Mouse (Mus musculus) neural tube, embryonic 12.5 days (tissue): ENCODE measurements around the gene Mccc1. TPM values are rescaled to one million over a fixed set of nuclear protein-coding genes. Genes with fewer than 3 reads are reported as not detected.
A peak's percentile ranks its signal among the peaks of the same experiment; 100 is the strongest.

Experiments
- ATAC-seq: fragments of 200-750 bp; cut with Nextera tagmentation; 2 replicates; pipeline ENCODE4 v1.8.0; 2017; ENCODE audit warnings: low read depth, mild to moderate bottlenecking, moderate TSS enrichment, moderate library complexity; ENCODE audit not compliant: low FRiP score
- H3K27ac ChIP-seq: fragments of 300-500 bp; sonication (generic); 2 replicates; pipeline ENCODE4 v1.5.1; 2016
- H3K27me3 ChIP-seq: fragments of 300-500 bp; sonication (generic); replicated peaks from 2 replicates; pipeline ENCODE4 v1.6.1; 2016; ENCODE audit warnings: mild to moderate bottlenecking
- H3K36me3 ChIP-seq: fragments of 300-500 bp; sonication (generic); 2 replicates; pipeline ENCODE4 v1.6.1; 2016; ENCODE audit warnings: mild to moderate bottlenecking
- H3K4me1 ChIP-seq: fragments of 300-500 bp; sonication (generic); 2 replicates; pipeline ENCODE4 v1.6.1; 2016
- H3K4me2 ChIP-seq: fragments of 300-500 bp; sonication (generic); replicated peaks from 2 replicates; pipeline ENCODE4 v1.6.1; 2016; ENCODE audit warnings: mild to moderate bottlenecking
- H3K4me3 ChIP-seq: fragments of 300-500 bp; sonication (generic); 2 replicates; pipeline ENCODE4 v1.5.1; 2016
- H3K9ac ChIP-seq: fragments of 300-500 bp; sonication (generic); 2 replicates; pipeline ENCODE4 v1.6.1; 2016; ENCODE audit warnings: mild to moderate bottlenecking
- H3K9me3 ChIP-seq: fragments of 300-500 bp; sonication (generic); 2 replicates; pipeline ENCODE4 v1.6.1; 2016; ENCODE audit warnings: mild to moderate bottlenecking
- WGBS: fragments of 180-500 bp; shearing (Covaris S2); methylation state at CpG from one replicate; pipeline ENCODE4 v1.1.7; 2016; 5-methylcytosine and 5-hydroxymethylcytosine counted together
- polyA plus RNA-seq: library from polyadenylated mRNA; unstranded; fragments of >200 nt; fragmentation: Nextera tagmentation; extraction: Ambion mirVana; gene quantifications from 2 replicates; pipeline ENCODE4 v1.2.1, GENCODE M21; 2016

The Mccc1 gene
- polyA plus RNA-seq = 33.2 and 35.9 TPM in 2 replicates

DNA sequence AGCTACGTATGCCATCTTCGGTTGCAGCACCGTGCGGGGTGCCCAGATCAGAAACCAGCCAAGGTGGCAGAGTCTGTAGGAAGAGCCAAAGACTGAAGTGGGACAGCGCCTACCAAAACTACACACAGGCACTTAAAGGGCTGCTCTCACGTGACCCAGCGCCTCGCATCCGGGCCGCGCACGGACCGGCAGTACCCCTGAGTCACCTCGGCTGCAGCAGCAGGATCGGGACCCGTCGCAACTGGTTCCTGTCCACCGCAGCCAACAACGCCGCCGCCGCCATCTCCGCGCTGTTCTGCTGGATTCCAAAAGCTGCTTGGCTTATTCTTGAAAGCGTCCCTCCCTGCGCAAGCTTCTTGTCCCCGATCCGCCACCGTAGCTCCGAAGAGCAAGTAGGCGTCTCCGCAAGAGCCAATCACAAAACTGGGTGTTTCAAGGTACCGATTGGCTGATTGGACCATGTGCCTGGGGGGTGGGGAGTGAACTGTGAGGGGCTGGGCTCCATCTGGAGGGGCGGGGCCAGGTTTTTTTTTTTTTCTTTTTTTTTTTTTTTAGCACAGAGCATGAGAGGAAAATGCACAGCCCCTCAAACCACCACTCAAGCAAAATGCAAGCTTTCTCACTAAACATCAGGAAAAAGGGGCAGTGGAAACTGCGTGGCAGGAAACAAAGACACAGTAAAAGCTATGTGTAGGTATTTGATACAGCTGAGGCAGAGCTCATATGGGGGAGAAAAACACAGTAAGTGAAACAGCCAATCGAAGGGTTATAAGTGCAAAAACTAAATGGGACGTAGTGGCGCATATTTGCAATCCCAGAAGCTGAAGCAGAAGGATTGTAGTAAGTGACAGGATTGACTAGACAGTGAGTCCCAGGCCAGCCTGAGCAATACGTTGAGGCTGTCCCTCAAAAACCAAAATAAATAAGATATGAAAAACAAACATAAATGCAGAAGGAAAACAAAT, at the start of gene Mccc1:
Gene Mccc1 (minus strand): TSS at position 404 of the 965 bp plus-strand sequence.
- H3K4me3 ChIP-seq = peak within 1 kb of the TSS; percentile 70
- H3K36me3 ChIP-seq = no peaks in the 10 kb centered on the region
- 6% methylated on average over 39 of the region's 39 CpGs for WGBS
- peak within 1 kb of the TSS; percentile 76 for H3K9ac ChIP-seq
- H3K27me3 ChIP-seq = no peaks in the 10 kb centered on the region
- peak within 1 kb of the TSS; percentile 77 for H3K4me2 ChIP-seq
- peak within 1 kb of the TSS; percentile 76 for H3K27ac ChIP-seq
- peak; percentile 100 for ATAC-seq
- no peaks in the 10 kb centered on the region for H3K9me3 ChIP-seq
- H3K4me1 ChIP-seq = peaks cover 5% of the 10 kb centered on the region

- H3K27ac ChIP-seq = no peak overlapping the region
- H3K36me3 ChIP-seq = no peaks in the 10 kb centered on the region
- no peak overlapping the region for H3K4me3 ChIP-seq
- ATAC-seq = no peak
- no peaks in the 10 kb centered on the region for H3K9me3 ChIP-seq
- H3K4me2 ChIP-seq = no peak overlapping the region
- H3K9ac ChIP-seq = no peak overlapping the region
- no peaks in the 10 kb centered on the region for H3K27me3 ChIP-seq
- H3K4me1 ChIP-seq = no peaks in the 10 kb centered on the region
- WGBS = 76% methylated on average over 1 of the region's 1 CpGs
Observed at GRCm38 (mm10) chr3:36049106-36049505, 48.6 kb upstream of the Mccc1 start.

GRCm38 (mm10) chr3:36045086-36045485, 44.6 kb upstream of the Mccc1 start:
- no peak overlapping the region for H3K9ac ChIP-seq
- no peaks in the 10 kb centered on the region for H3K27me3 ChIP-seq
- ATAC-seq = no peak
- no peak overlapping the region for H3K4me3 ChIP-seq
- H3K27ac ChIP-seq = no peak overlapping the region
- H3K9me3 ChIP-seq = no peaks in the 10 kb centered on the region
- H3K4me1 ChIP-seq = no peaks in the 10 kb centered on the region
- H3K4me2 ChIP-seq = no peak overlapping the region
- H3K36me3 ChIP-seq = no peaks in the 10 kb centered on the region
- WGBS = 84% methylated on average over 4 of the region's 4 CpGs

DNA sequence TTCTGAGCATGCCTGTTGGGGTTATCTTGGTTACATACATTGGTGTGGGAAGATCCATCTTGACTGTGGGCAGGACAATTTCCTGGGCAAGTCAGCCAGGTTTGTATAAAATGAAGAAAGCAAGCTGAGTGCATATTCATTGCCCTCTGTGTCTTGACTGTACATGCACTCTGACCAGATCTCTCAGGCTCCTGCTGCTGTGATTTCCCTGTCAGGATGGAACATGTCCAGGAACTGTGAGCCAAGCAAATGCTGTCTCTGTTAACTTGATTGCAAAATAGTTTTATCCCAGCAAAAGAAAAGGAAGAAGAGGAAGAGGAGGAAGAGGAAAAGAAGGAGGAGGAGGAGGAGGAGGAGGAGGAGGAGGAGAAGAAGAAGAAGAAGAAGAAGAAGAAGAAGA, 44.0 kb upstream of the Mccc1 start:
- H3K36me3 ChIP-seq = no peaks in the 10 kb centered on the region
- no peaks in the 10 kb centered on the region for H3K9me3 ChIP-seq
- no peaks in the 10 kb centered on the region for H3K4me1 ChIP-seq
- H3K4me2 ChIP-seq = no peak overlapping the region
- H3K27me3 ChIP-seq = no peaks in the 10 kb centered on the region
- ATAC-seq = no peak
- no peak overlapping the region for H3K9ac ChIP-seq
- H3K27ac ChIP-seq = no peak overlapping the region
- no peak overlapping the region for H3K4me3 ChIP-seq

DNA sequence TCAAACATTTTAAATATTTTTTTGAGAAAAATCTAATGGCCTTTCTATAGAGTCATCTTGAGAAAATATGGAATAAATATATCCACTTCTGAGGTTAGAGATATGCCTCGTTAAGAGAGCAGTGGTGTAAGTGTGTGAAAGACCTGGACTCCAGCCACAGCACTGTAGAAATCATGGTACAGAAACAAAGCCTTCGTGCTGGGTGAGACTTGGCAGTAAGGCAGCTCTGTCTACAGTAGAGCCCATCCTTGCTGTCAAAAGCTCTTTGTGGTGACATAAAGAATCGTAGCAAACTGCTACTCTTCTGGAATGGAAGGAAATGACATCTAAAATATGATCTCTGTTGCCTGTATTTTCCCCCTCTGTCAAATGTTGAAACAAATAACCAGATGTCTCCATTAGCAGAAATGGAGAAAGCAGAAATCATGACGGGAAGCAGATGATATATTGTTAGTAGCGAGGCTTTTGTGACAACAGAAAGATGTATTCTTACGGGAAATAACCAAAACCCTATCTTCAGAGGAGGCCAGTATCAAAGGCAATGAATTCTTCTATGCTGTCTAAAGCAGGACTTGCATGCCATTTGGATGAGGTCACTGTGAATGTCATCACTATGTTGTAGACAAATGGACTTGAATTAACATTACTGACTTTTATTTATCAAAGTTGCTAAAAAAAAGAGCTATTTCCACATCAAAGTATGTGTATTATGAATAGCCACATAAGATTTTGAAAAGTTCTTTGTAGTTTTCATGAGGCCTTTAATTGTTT, 31.4 kb upstream of the Mccc1 start:
- no peak overlapping the region for H3K9ac ChIP-seq
- no peak overlapping the region for H3K27ac ChIP-seq
- H3K4me2 ChIP-seq = no peak overlapping the region
- H3K27me3 ChIP-seq = no peaks in the 10 kb centered on the region
- H3K36me3 ChIP-seq = no peaks in the 10 kb centered on the region
- no peaks in the 10 kb centered on the region for H3K9me3 ChIP-seq
- 70% methylated on average over 6 of the region's 6 CpGs for WGBS
- ATAC-seq = no peak
- H3K4me3 ChIP-seq = no peak overlapping the region
- H3K4me1 ChIP-seq = no peaks in the 10 kb centered on the region

DNA sequence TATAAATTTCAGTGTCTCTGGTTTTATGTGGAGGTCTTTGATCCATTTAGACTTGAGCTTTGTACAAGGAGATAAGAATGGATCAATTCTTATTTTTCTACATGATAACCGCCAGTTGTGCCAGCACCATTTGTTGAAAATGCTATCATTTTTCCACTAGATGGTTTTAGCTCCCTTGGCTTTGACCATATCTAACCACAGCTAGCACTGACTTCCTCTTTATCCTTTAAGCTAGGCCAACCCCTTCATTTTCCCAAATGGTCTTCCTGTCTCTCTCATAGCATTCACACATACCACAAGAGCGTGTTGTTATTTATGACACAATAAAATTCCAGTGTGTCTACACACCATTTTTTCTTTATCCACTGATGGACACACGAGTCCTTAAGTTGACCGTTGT, 29.5 kb upstream of the Mccc1 start:
- Histone ChIP-seq H3K9ac (no peak overlapping the region), H3K9me3 (no peaks in the 10 kb centered on the region), H3K36me3 (no peaks in the 10 kb centered on the region), H3K4me2 (no peak overlapping the region), H3K27ac (no peak overlapping the region), H3K4me1 (no peaks in the 10 kb centered on the region), H3K4me3 (no peak overlapping the region), H3K27me3 (no peaks in the 10 kb centered on the region)
- ATAC-seq = no peak
- WGBS = 83% methylated on average over 4 of the region's 4 CpGs

GRCm38 (mm10) chr3:36025732-36026131, 25.3 kb upstream of the Mccc1 start:
- Histone ChIP-seq H3K9me3 (no peaks in the 10 kb centered on the region), H3K27me3 (no peaks in the 10 kb centered on the region), H3K9ac (no peak overlapping the region), H3K4me3 (no peak overlapping the region), H3K27ac (no peak overlapping the region), H3K36me3 (no peaks in the 10 kb centered on the region), H3K4me2 (no peak overlapping the region), H3K4me1 (no peaks in the 10 kb centered on the region)
- WGBS = 90% methylated on average over 6 of the region's 6 CpGs
- no peak for ATAC-seq

GRCm38 (mm10) chr3:36011239-36011638, 10.8 kb upstream of the Mccc1 start:
- H3K4me3 ChIP-seq = no peak overlapping the region
- H3K27ac ChIP-seq = no peak overlapping the region
- H3K4me2 ChIP-seq = no peak overlapping the region
- no peaks in the 10 kb centered on the region for H3K9me3 ChIP-seq
- H3K9ac ChIP-seq = no peak overlapping the region
- no peaks in the 10 kb centered on the region for H3K36me3 ChIP-seq
- H3K27me3 ChIP-seq = no peaks in the 10 kb centered on the region
- WGBS = 45% methylated on average over 3 of the region's 3 CpGs
- ATAC-seq = no peak
- no peaks in the 10 kb centered on the region for H3K4me1 ChIP-seq

DNA sequence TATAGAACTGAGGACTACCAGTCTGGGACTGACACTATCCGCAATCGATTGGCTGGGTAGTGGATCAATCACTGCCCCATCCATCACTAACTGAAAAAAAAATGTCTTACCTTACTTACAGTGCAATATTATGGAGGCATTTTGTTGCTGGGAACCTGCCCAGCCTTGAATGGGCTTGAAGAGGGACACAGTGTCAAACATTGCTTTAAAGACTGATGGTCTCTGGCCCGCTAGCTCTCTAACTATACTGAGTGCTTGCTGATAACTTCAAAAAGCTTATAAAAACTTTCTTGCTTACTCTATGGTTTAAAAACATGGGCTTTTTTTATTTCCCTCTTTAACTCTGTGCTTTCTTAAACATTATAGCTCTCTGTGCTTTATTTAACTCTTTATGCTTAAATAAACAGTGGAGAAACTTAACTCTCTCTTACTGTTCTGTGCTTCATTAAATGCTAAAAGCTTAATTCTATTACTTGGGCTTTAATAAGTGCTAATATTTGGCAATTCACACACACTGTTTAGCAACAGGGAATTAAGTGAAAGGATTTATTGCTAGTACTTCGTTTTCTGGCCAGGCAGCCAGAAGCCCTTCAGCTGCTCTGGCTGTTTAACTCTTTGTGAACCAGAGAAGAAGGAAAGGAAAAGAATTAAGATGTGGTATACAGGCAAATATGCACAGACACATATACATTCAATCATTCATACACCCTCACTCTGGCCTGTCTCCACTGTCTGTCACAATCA, 8.1 kb upstream of the Mccc1 start:
- no peak overlapping the region for H3K4me3 ChIP-seq
- WGBS = 69% methylated on average over 4 of the region's 4 CpGs
- H3K4me1 ChIP-seq = no peaks in the 10 kb centered on the region

DNA sequence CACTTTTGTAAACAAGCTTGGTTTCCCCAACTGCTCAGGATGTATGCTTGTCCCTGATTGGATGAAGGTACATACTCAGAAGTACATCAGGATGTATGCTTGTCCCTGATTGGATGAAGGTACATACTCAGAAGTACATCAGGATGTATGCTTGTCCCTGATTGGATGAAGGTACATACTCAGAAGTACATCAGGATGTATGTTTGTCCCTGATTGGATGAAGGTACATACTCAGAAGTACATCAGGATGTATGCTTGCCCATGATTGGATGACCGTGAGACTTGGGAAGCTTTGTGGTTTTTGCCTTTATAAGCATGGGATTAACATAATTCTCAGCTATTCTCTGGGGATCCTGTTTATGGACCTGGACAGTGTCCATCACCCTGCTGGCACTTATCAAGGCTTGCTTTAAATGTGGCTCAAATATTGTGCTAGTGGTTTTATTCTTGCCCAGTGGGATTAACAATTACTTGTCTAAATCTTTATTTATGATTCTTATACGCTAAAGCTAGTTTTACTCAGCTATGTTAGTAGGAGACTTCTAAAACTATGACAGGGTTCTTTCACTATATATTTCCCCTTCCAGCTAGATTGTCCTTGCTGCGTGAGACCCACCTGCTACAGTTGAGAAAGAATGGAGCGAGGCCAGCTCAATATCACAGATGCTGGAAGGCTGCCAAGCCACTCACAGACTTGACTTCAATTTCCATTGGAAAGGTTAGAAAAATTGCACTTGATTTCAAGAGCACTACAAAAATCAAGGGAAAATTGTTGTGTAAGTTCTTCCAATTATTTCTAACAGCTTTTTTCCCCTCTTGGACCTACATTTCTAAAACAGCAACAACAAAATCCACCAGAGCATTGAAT, 3.8 kb upstream of the Mccc1 start:
- no peak overlapping the region for H3K4me3 ChIP-seq
- no peaks in the 10 kb centered on the region for H3K27me3 ChIP-seq
- WGBS = 74% methylated on average over 4 of the region's 4 CpGs
- H3K4me2 ChIP-seq = no peak overlapping the region
- ATAC-seq = no peak
- H3K9me3 ChIP-seq = no peaks in the 10 kb centered on the region
- H3K9ac ChIP-seq = no peak overlapping the region
- H3K27ac ChIP-seq = no peak overlapping the region
- H3K36me3 ChIP-seq = no peaks in the 10 kb centered on the region
- H3K4me1 ChIP-seq = peaks cover 5% of the 10 kb centered on the region

More for the DNA sequence above, 8.1 kb upstream of the Mccc1 start:
- Histone ChIP-seq H3K27me3 (no peaks in the 10 kb centered on the region), H3K27ac (no peak overlapping the region), H3K4me2 (no peak overlapping the region), H3K9me3 (no peaks in the 10 kb centered on the region), H3K36me3 (no peaks in the 10 kb centered on the region), H3K9ac (no peak overlapping the region)
- no peak for ATAC-seq
